Mouse (Mus musculus) layer of hippocampus, postnatal 10 days (tissue): ENCODE results near the gene Nags. TPM values are rescaled to one million over a fixed set of nuclear protein-coding genes. Genes with fewer than 3 reads are reported as not detected.
"Not testable (repeated sequence)": the region's sequence is repeated elsewhere in the genome, so short reads cannot be mapped to it uniquely, and the experiment has no call there.

Source experiments
- DNase-seq, 2 experiments: peaks; one replicate each; pipeline ENCODE4 v3.0.0; 2021; ENCODE audit warnings: low spot score in 2 of 2
- total RNA-seq, 2 experiments: library from RNA; stranded (reverse); gene quantifications; 2 replicates each; pipeline ENCODE4 v1.2.3; 2021

The Nags gene
- total RNA-seq, 2 experiments from 2014 or later: not detected

GRCm38 (mm10) chr11:102156039-102156785, 10.9 kb downstream of the Nags start, which contains the start of gene Tmem101:
Gene Tmem101 (minus strand): TSS chr11:102156404.
- DNase-seq: peak; percentile 93

GRCm38 (mm10) chr11:102156786-102157089, 11.4 kb downstream of the Nags start:
- no peak for DNase-seq

GRCm38 (mm10) chr11:102158024-102158423, 12.7 kb downstream of the Nags start:
- not testable (repeated sequence) for DNase-seq

GRCm38 (mm10) chr11:102159781-102160180, 14.5 kb downstream of the Nags start:
- no peak for DNase-seq

GRCm38 (mm10) chr11:102165971-102166722, 20.8 kb downstream of the Nags start:
- DNase-seq: peak; percentile 32 to 47

GRCm38 (mm10) chr11:102167539-102167938, 22.2 kb downstream of the Nags start:
- DNase-seq: no peak

GRCm38 (mm10) chr11:102168689-102169088, 23.4 kb downstream of the Nags start:
- no peak for DNase-seq

- no peak for DNase-seq
Measured at GRCm38 (mm10) chr11:102179836-102180235, 34.5 kb downstream of the Nags start.

GRCm38 (mm10) chr11:102184253-102184645, 38.9 kb downstream of the Nags start:
- no peak for DNase-seq

GRCm38 (mm10) chr11:102184646-102185495, 39.6 kb downstream of the Nags start, which contains the start of gene Lsm12:
Gene Lsm12 (minus strand): TSS chr11:102185296.
- DNase-seq: peak; percentile 96 to 97

GRCm38 (mm10) chr11:102185677-102186076, 40.4 kb downstream of the Nags start:
- DNase-seq: no peak

- no peak for DNase-seq
Measured at GRCm38 (mm10) chr11:102186235-102186634, 40.9 kb downstream of the Nags start.

- DNase-seq: no peak
Measured at GRCm38 (mm10) chr11:102188980-102189379, 43.7 kb downstream of the Nags start.

- peak; percentile 87 for DNase-seq
Measured at GRCm38 (mm10) chr11:102189461-102190436, 44.4 kb downstream of the Nags start, which contains the start of gene G6pc3. Gene G6pc3 (plus strand): TSS chr11:102189620.

GRCm38 (mm10) chr11:102190848-102191247, 45.5 kb downstream of the Nags start:
- DNase-seq: peak in 1 of 2 experiments; percentile 2

GRCm38 (mm10) chr11:102193657-102194440, 48.5 kb downstream of the Nags start:
- no peak for DNase-seq

GRCm38 (mm10) chr11:102196018-102196797, 50.9 kb downstream of the Nags start:
- peak; percentile 32 to 45 for DNase-seq

- DNase-seq: no peak
Measured at GRCm38 (mm10) chr11:102198245-102198644, 52.9 kb downstream of the Nags start.
